Mouse (Mus musculus) cerebellum, adult 2 months (tissue): Measurements from ENCODE around the gene Lypd6. TPM values are rescaled to one million over a fixed set of nuclear protein-coding genes. Genes with fewer than 3 reads are reported as not detected.

ENCODE experiments used
- DNase-seq, 2 experiments: peaks; one replicate each; pipeline ENCODE4 v3.0.0; 2021
- H3K27ac ChIP-seq: fragments of 200-500 bp; 2 replicates; pipeline ENCODE4 v1.5.1; 2012; ENCODE audit warnings: low read length, control low read depth, inconsistent platforms; ENCODE audit not compliant: insufficient read depth
- H3K27me3 ChIP-seq: fragments of 200-500 bp; 2 replicates; pipeline ENCODE4 v1.6.1; 2012; ENCODE audit warnings: inconsistent platforms, mild to moderate bottlenecking, low read length, moderate library complexity; ENCODE audit not compliant: control insufficient read depth, insufficient read depth
- H3K4me1 ChIP-seq: fragments of 200-500 bp; 2 replicates; pipeline ENCODE4 v1.6.1; 2011; ENCODE audit warnings: low read length; ENCODE audit not compliant: control insufficient read depth, insufficient read depth
- H3K4me3 ChIP-seq: fragments of 200-500 bp; replicated peaks from 2 replicates; pipeline ENCODE3; 2011; ENCODE audit warnings: mild to moderate bottlenecking, low read depth, low read length, control low read depth; ENCODE audit not compliant: insufficient read depth
- CTCF ChIP-seq: fragments of 200-500 bp; IDR thresholded peaks from 2 replicates; pipeline ENCODE4 v1.5.1; 2011; ENCODE audit warnings: low read depth, mild to moderate bottlenecking, control low read depth, low read length, moderate library complexity, borderline replicate concordance; ENCODE audit not compliant: insufficient read depth
- POLR2A ChIP-seq: fragments of 200-500 bp; IDR thresholded peaks from 2 replicates; pipeline ENCODE4 v1.6.1; 2011; ENCODE audit warnings: low read length, control low read depth, borderline replicate concordance; ENCODE audit not compliant: insufficient read depth
- WGBS: fragments of 180-500 bp; shearing (Covaris S2); methylation state at CpG from one replicate; pipeline ENCODE4 v1.1.7; 2018; 5-methylcytosine and 5-hydroxymethylcytosine counted together
- polyA plus RNA-seq: library from polyadenylated mRNA; depleted of rRNA; stranded (reverse); fragments of >200 nt; gene quantifications from 2 replicates; pipeline ENCODE4 v1.2.3, GENCODE M21; 2012

Gene Lypd6
- polyA plus RNA-seq, 1 experiment, result 21.6 TPM

DNA sequence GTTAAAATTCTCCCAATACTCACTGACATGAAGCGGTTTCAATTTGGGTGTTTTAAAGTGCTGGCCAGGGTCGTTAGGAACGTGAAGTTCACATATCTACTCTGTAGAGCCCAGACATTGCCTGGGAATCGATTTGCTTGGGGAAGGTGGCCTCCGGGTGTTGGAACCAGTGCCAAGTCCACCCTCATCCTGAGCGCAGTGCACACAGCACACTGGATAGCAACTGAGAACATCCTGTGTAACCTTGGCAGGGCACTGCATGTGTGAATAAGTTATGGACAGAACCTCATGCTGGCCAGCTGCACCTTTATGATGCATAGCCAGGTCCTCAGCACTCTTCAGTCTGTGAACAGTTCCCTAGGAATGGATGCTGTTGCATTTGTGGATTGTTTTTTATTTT is 77.4 kb downstream of the Lypd6 start:
- DNase-seq, result no peak
- H3K4me3 ChIP-seq, result no peak overlapping the region
- TF ChIP-seq POLR2A (no peak), CTCF (no peak)
- 46% methylated on average over 6 of the region's 6 CpGs for WGBS
- no peak overlapping the region for H3K27ac ChIP-seq
- H3K27me3 ChIP-seq, result no peaks in the 10 kb centered on the region
- H3K4me1 ChIP-seq, result no peaks in the 10 kb centered on the region

DNA sequence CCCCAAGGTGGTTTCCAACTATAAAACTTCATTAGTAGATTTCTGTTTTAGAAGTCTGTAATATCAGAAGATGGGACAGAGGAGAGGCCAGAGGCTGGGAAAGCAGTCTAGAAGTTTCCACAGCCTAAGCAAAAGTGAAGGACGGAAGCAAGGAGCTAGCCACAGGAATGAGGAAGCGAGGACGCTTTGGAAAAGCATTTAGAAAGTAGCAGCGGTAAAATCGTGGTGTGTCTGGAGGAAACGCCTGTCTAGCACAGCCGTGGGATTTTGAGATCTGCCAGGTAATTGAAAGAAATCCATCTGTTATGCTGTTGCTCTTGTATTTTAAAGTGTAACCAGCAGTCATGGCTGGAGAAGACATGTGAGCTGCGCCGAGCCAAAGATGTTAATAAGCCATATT is 81.1 kb downstream of the Lypd6 start:
- no peaks in the 10 kb centered on the region for H3K27me3 ChIP-seq
- H3K4me1 ChIP-seq, result no peaks in the 10 kb centered on the region
- no peak overlapping the region for H3K4me3 ChIP-seq
- H3K27ac ChIP-seq, result no peak overlapping the region
- DNase-seq, result no peak
- TF ChIP-seq POLR2A (no peak), CTCF (no peak)
- WGBS, result 74% methylated on average over 9 of the region's 9 CpGs

- WGBS, result 71% methylated on average over 6 of the region's 6 CpGs
- no peak for DNase-seq
- Histone ChIP-seq H3K4me1 (no peaks in the 10 kb centered on the region), H3K27ac (no peak overlapping the region), H3K4me3 (no peak overlapping the region), H3K27me3 (no peaks in the 10 kb centered on the region)
- TF ChIP-seq POLR2A (no peak), CTCF (no peak)
These were observed 83.3 kb downstream of the Lypd6 start for GRCm38 (mm10) chr2:50149257-50150202.

GRCm38 (mm10) chr2:50150203-50150590 is 84.0 kb downstream of the Lypd6 start:
- Histone ChIP-seq H3K4me1 (no peaks in the 10 kb centered on the region), H3K4me3 (no peak overlapping the region), H3K27ac (no peak overlapping the region), H3K27me3 (no peaks in the 10 kb centered on the region)
- no peak for DNase-seq
- 72% methylated on average over 7 of the region's 7 CpGs for WGBS
- TF ChIP-seq POLR2A (no peak), CTCF (no peak)

DNA sequence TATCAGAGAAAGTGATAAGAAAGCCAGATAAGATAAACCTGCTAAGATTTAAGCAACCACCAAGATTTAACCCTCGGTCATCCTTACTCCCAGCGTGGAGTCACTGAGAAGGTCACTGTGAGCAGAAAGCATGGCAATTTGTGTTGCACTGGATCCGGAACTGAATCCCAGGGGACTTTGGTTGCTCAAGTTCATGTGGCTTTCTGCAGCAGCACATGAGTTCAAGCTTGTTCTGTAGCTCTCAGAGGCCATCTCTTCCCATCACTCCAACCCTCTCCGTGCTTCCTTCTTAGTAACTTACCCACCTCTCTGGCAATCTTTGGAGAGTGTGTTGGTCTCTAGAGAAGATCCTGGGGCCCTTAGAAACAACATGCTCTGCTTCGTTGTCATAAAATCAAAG is 84.6 kb downstream of the Lypd6 start:
- Histone ChIP-seq H3K27ac (no peak overlapping the region), H3K4me1 (no peaks in the 10 kb centered on the region), H3K4me3 (no peak overlapping the region), H3K27me3 (no peaks in the 10 kb centered on the region)
- DNase-seq, result no peak
- no peak for TF ChIP-seq POLR2A
- no peak for TF ChIP-seq CTCF
- 92% methylated on average over 5 of the region's 5 CpGs for WGBS

DNA sequence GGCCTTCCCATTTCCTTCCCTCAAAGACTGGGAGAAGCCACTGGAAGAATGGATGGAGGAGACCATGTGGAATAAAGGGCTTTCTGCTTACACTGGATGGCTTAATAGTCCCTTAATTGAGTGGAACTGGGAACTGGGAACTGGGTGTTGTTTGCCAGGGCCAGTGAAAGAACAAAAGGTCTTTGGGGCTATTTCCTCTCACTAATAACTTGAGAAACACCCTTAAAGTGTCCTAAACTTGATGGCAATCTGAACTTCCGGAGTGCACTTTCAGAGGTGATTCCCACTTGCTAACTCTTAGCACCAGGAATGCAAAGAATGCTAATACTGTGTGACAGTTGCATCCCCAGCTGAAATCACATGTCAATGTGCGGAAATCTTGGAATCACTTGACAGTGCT is 85.2 kb downstream of the Lypd6 start:
- H3K4me1 ChIP-seq, result no peaks in the 10 kb centered on the region
- no peak for TF ChIP-seq POLR2A
- no peak for TF ChIP-seq CTCF
- 96% methylated on average over 2 of the region's 2 CpGs for WGBS

DNA sequence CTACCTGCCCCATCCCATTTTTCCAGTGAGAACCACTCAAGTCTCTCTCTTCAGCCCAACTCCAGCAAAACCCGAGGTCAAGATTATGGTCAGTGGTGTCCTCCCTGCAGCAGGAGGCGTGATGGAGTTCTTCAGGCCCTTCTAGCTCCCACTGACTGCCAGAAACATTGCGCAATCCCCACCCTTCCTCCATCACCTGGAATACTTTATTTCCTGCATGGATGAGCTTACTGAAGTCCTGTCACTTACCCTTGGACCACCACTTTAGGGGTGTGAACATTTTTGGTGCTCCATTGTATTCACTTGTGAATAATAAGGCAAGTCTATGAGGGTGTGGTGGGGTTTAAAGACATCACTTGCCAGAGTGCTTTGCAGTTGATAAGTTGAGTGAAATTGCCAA is 85.7 kb downstream of the Lypd6 start:
- WGBS, result 94% methylated on average over 3 of the region's 3 CpGs
- Histone ChIP-seq H3K4me3 (no peak overlapping the region), H3K27me3 (no peaks in the 10 kb centered on the region), H3K27ac (no peak overlapping the region), H3K4me1 (no peaks in the 10 kb centered on the region)
- TF ChIP-seq POLR2A, result no peak
- TF ChIP-seq CTCF, result no peak
- no peak for DNase-seq

More for the DNA sequence above, 85.2 kb downstream of the Lypd6 start:
- Histone ChIP-seq H3K4me3 (no peak overlapping the region), H3K27me3 (no peaks in the 10 kb centered on the region), H3K27ac (no peak overlapping the region)
- DNase-seq, result no peak

GRCm38 (mm10) chr2:50156009-50156408 is 89.8 kb downstream of the Lypd6 start:
- no peaks in the 10 kb centered on the region for H3K4me1 ChIP-seq
- no peaks in the 10 kb centered on the region for H3K27me3 ChIP-seq
- no peak overlapping the region for H3K27ac ChIP-seq
- TF ChIP-seq CTCF, result no peak
- TF ChIP-seq POLR2A, result no peak
- no peak for DNase-seq
- 96% methylated on average over 10 of the region's 10 CpGs for WGBS
- no peak overlapping the region for H3K4me3 ChIP-seq
